Mouse (Mus musculus) kidney, embryonic 14.5 days (tissue): ENCODE results near the gene Abr. TPM values are rescaled to one million over a fixed set of nuclear protein-coding genes. Genes with fewer than 3 reads are reported as not detected.
A peak's percentile ranks its signal among the peaks of the same experiment; 100 is the strongest.

Source experiments
- ATAC-seq: fragments of 200-750 bp; cut with Nextera tagmentation; 2 replicates; pipeline ENCODE4 v1.8.0; 2017; ENCODE audit warnings: moderate number of reproducible peaks, mild to moderate bottlenecking, moderate TSS enrichment, moderate library complexity; ENCODE audit not compliant: low FRiP score, low TSS enrichment
- H3K27ac ChIP-seq: fragments of 300-500 bp; sonication (generic); 2 replicates; pipeline ENCODE4 v1.5.1; 2014; ENCODE audit warnings: low read depth, mild to moderate bottlenecking, low read length, moderate library complexity, mixed read lengths
- H3K27me3 ChIP-seq: fragments of 300-500 bp; sonication (generic); 2 replicates; pipeline ENCODE4 v1.6.1; 2014; ENCODE audit warnings: mild to moderate bottlenecking, low read length; ENCODE audit not compliant: control insufficient read depth, insufficient read depth
- H3K36me3 ChIP-seq: fragments of 300-500 bp; sonication (generic); 2 replicates; pipeline ENCODE4 v1.6.1; 2014; ENCODE audit warnings: low read length, mixed read lengths; ENCODE audit not compliant: control insufficient read depth, insufficient read depth
- H3K4me1 ChIP-seq: fragments of 300-500 bp; sonication (generic); 2 replicates; pipeline ENCODE4 v1.6.1; 2014; ENCODE audit warnings: low read length, mixed read lengths; ENCODE audit not compliant: control insufficient read depth, insufficient read depth
- H3K4me2 ChIP-seq: fragments of 300-500 bp; sonication (generic); replicated peaks from 2 replicates; pipeline ENCODE4 v1.6.1; 2014; ENCODE audit warnings: low read depth, mild to moderate bottlenecking, low read length
- H3K4me3 ChIP-seq: fragments of 300-500 bp; sonication (generic); 2 replicates; pipeline ENCODE4 v1.5.1; 2014; ENCODE audit warnings: mild to moderate bottlenecking, low read length
- H3K9ac ChIP-seq: fragments of 300-500 bp; sonication (generic); 2 replicates; pipeline ENCODE4 v1.6.1; 2014; ENCODE audit warnings: low read depth, mild to moderate bottlenecking, low read length, moderate library complexity
- H3K9me3 ChIP-seq: fragments of 300-500 bp; sonication (generic); 2 replicates; pipeline ENCODE4 v1.6.1; 2016; ENCODE audit warnings: low read length; ENCODE audit not compliant: control insufficient read depth
- WGBS: fragments of 180-500 bp; shearing (Covaris S2); extraction: QIAGEN DNeasy Blood & Tissue Kit; methylation state at CpG from one replicate; pipeline ENCODE4 v1.1.7; 2014; 5-methylcytosine and 5-hydroxymethylcytosine counted together
- polyA plus RNA-seq: library from polyadenylated mRNA; unstranded; fragments of >200 nt; fragmentation: Nextera tagmentation; extraction: Ambion mirVana; gene quantifications from 2 replicates; pipeline ENCODE4 v1.2.1, GENCODE M21; 2014

The Abr gene
- polyA plus RNA-seq: 31.8 and 57.7 TPM in 2 replicates

DNA sequence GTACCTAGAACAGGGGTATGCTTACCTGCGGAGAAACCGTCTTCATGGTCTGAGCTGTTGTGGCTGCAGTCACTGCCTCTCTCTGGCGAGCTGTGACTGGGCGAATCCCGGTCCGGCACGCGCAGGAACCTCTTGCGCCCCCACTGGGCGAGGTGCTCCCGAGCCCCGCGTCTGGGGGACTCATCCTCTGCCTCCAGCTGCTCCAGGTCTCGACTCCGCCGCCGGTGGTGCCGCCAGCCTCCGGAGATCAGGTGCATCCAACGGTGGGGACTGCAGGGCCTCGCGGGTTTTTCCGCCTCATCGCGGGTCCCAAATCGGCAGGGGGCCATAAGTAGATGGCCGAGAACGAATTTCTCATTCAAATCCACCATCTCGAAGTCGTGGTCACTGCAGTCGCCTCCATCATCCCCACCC lies at the start of gene Abr:
TSS of gene Abr (minus strand) at position 163 of the 414 bp plus-strand sequence.
- no peaks in the 10 kb centered on the region for H3K36me3 ChIP-seq
- 0 out of 2 replicates have a peak, but pooled peaks cover 5% of the 10 kb centered on the region for H3K27me3 ChIP-seq
- peak within 1 kb of the TSS; percentile 89 for H3K4me2 ChIP-seq
- peak within 1 kb of the TSS; percentile 78 for H3K27ac ChIP-seq
- ATAC-seq: peak; percentile 47
- H3K9ac ChIP-seq: peak within 1 kb of the TSS; percentile 75
- no peaks in the 10 kb centered on the region for H3K9me3 ChIP-seq
- H3K4me3 ChIP-seq: peak within 1 kb of the TSS; percentile 65
- peaks cover 12% of the 10 kb centered on the region; the same call in 1 of the 2 replicates for H3K4me1 ChIP-seq
- under 1% methylated on average over 31 of the region's 31 CpGs for WGBS

DNA sequence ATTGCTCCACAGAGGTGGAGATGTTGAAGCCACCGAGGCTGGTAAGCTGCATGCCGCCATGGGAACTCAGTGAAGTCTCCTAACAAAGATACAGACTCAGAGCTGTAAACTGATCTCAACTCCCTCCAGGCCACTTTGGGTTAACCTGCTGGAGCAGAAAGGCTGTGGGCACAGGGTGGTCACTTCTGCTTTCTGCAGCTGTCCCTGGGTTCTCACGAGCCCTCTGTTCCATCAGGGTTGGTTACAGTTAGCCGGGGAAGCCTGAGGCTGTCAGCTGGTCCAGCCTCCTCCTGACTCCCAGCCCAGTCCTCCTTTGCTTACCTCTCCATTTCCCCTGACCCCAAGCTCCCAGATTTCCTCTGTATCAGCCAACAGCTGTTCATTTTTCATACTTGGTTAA lies 45.7 kb upstream of the Abr start:
- WGBS: 17% methylated on average over 4 of the region's 4 CpGs
- no peak overlapping the region for H3K4me3 ChIP-seq
- peaks cover 37% of the 10 kb centered on the region for H3K27me3 ChIP-seq
- H3K4me1 ChIP-seq: peaks cover 11% of the 10 kb centered on the region
- no peak for ATAC-seq
- no peaks in the 10 kb centered on the region for H3K36me3 ChIP-seq
- H3K9me3 ChIP-seq: no peaks in the 10 kb centered on the region
- H3K27ac ChIP-seq: no peak overlapping the region
- no peak overlapping the region for H3K9ac ChIP-seq
- H3K4me2 ChIP-seq: no peak overlapping the region

DNA sequence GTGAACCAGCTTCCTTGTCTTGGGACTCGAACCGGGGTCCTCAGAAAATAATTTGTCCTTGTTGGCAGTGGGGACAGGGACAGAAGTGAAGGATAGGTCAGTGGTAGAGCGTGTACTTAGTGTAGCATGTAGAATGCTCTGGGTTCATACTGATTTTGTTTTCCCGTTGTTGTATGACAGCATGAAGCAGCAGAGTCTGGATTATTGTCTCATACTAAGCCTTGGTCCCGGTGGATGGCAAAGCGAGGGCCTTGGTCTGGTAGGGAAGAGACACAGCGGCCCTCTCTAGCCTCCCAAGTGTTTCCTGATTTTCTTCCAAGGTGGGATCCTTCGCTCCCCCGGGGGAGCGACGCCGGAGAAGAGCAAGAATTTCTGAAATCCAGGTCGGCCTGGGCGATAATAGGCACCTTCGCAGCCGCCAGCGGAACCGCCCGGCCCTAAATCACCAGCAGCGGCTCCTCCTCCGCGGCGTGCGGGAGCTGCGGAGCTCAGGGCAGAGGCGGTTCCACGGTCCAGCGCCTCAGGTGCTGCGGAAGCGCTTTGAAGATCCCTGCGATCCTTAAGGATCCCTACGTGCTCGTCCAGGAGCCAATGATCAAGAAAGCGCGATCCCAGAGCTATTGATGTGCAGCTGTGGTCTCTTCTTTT lies 44.0 kb upstream of the Abr start:
- H3K9me3 ChIP-seq: no peaks in the 10 kb centered on the region
- 8% methylated on average over 35 of the region's 35 CpGs for whole genome bisulfite sequencing
- H3K9ac ChIP-seq: peak overlapping the region; percentile 47; the same call in 1 of the 2 replicates
- H3K27me3 ChIP-seq: peaks cover 20% of the 10 kb centered on the region
- no peak for ATAC-seq
- no peaks in the 10 kb centered on the region for H3K36me3 ChIP-seq
- H3K4me3 ChIP-seq: peak overlapping the region; percentile 32
- H3K27ac ChIP-seq: no peak overlapping the region
- H3K4me1 ChIP-seq: peaks cover 5% of the 10 kb centered on the region
- peak overlapping the region; percentile 56 for H3K4me2 ChIP-seq

DNA sequence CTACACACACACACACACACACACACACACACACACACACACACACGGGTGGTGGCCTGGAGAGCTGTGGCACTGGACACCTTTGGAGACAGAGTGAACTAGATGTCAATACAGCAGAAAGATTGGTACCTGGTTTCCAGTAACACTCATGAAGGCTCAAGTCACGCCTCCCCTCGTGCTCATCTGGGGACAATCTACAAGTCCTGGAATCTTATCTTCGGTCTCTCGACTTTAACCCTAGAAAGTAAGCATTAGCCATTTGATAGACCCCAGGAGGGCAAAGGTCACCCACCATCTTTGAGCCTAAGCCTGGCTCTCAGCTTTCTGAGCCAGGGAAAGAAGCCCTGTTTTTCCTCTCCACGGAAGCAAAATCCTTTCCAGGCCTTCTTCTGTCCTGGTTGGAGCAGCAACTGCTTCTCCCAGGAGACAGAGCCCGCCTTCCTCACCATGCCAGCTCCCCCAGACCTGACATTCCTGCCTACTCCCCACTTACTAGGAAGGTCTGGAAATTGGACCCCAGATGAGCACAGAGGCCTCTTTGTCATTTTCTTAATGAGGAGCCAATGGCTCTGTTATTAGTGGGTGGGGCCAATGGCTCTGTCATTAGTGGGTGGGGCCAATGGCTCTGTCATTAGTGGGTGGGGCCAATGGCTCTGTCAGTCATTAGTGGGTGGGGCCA lies 39.8 kb upstream of the Abr start:
- peaks cover 6% of the 10 kb centered on the region for H3K27me3 ChIP-seq
- H3K4me3 ChIP-seq: no peak overlapping the region
- H3K9ac ChIP-seq: no peak overlapping the region
- no peak overlapping the region for H3K27ac ChIP-seq
- no peak overlapping the region for H3K4me2 ChIP-seq
- 64% methylated on average over 7 of the region's 7 CpGs for WGBS
- no peaks in the 10 kb centered on the region for H3K9me3 ChIP-seq
- H3K36me3 ChIP-seq: no peaks in the 10 kb centered on the region
- H3K4me1 ChIP-seq: peaks cover 18% of the 10 kb centered on the region
- ATAC-seq: no peak

DNA sequence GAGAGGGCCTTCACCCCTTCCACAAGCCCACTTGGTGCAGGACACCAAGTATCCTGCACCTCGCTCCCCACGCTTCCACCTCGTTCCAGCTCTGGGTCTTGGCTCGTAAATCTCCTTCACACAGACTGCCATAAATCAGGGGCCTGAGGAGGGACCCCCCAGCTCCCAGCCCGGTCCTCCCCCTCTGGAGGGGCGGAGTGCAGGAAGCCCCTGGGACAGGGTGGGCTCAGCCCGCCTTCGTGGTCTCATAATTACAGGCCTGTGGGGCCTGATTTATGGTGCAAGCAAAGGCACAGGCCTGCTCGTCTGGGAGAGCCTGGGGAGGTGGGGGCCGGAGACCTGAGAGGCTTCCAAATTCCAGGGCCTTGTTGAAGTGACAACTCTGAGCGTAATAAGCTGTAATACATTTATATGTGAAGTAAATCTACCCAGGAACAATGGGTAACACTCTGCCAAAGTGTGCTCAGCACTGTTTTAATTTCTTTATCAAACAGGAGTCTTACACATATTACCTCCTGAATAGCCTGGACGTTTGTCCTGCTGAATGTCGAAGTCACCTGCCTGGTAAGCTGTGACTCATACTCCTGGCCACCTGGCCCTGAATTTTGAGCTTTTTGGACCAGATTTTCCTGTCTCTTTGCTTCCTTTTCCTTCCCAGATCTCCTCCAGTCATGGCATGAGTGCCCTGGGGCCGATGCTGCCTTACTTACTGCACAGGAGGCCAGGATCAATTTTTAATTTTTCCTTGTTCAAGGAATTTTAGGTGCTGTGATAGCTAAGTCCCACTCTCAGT lies 37.2 kb upstream of the Abr start:
- Histone ChIP-seq H3K36me3 (no peaks in the 10 kb centered on the region), H3K9ac (no peak overlapping the region), H3K4me2 (no peak overlapping the region), H3K4me3 (no peak overlapping the region), H3K4me1 (peaks cover 13% of the 10 kb centered on the region; the same call in 1 of the 2 replicates), H3K9me3 (no peaks in the 10 kb centered on the region), H3K27ac (peak overlapping the region; percentile 47; the same call in 1 of the 2 replicates), H3K27me3 (no peaks in the 10 kb centered on the region; the same call in 1 of the 2 replicates)
- 13% methylated on average over 14 of the region's 14 CpGs for WGBS
- ATAC-seq: peak; percentile 94

DNA sequence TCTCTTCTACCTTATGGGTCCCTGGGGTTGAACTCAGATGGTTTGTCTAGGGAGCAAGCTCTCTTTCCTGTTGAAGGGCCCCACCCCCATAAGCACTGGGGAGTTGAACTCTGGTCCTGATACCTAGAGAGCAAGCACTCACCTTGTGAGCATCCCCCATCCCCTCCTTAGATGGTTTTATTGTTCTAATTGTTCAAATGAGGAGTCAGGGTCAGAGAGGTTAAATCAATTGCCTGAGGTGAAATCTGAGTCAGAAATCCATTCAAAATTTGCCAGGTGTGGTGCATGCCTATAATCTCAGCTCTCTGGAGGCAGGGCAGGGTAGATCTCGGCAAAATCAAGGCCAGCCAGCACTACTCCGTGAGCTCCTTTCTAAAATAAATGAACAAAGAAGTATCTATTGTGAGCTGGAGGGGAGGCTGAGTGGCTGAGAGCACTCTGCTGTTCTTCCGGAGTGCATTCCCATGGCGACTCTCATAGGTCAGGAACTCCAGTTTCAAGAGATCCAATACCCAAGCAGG lies 35.4 kb upstream of the Abr start:
- WGBS: 18% methylated on average over 4 of the region's 4 CpGs
- Histone ChIP-seq H3K4me3 (no peak overlapping the region), H3K27me3 (no peaks in the 10 kb centered on the region), H3K36me3 (no peaks in the 10 kb centered on the region), H3K4me2 (no peak overlapping the region), H3K4me1 (peaks cover 13% of the 10 kb centered on the region; the same call in 1 of the 2 replicates), H3K27ac (no peak overlapping the region), H3K9ac (no peak overlapping the region), H3K9me3 (no peaks in the 10 kb centered on the region)
- ATAC-seq: no peak

DNA sequence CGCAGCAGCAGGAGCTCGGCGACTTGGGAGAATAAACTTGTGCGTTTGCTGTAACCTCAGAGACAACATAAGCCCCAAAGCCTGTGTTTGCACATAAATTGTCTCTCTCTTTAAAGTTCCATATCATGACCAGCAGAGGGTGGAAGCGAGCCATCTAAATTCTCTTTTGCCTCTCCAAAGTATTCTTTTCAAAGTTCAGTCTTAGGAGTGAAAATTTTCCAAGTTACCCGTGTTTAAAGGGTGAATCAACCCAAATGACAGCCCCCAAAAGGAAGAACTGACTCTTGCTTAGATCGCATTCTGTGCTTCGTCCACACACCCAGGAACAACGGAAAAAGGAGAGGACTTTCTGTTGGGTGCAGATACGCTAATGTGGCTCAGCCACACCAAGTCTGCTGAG lies 33.0 kb upstream of the Abr start:
- WGBS: 6% methylated on average over 10 of the region's 10 CpGs
- Histone ChIP-seq H3K36me3 (no peaks in the 10 kb centered on the region), H3K4me2 (peak overlapping the region; percentile 21; the same call in 1 of the 2 replicates), H3K9ac (no peak overlapping the region), H3K4me1 (peaks cover 13% of the 10 kb centered on the region; the same call in 1 of the 2 replicates), H3K4me3 (no peak overlapping the region; the same call in 1 of the 2 replicates), H3K27me3 (no peaks in the 10 kb centered on the region), H3K9me3 (no peaks in the 10 kb centered on the region), H3K27ac (no peak overlapping the region)
- no peak for ATAC-seq

DNA sequence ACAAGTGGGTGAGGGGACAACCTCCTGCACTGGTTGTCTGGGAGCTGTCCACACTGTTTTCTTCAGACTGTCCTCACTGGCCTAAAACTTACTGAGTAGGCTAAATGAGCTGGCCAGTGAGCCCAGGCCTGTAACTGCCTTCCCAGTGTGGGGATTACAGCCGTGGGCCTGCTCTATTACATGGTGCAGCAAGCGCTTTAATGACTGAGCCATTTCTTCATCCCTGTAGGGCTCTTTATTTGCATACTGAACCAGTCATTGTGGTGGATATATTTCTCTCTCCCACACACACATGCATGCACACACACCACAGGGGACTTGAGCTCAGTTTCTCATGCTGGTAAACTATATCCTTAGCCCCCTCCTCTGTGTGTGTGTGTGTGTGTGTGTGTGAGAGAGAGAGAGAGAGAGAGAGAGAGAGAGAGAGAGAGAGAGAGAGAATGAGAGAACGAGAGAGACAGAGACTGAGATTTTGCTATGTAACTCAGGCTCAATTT lies 30.8 kb upstream of the Abr start:
- Histone ChIP-seq H3K4me3 (no peak overlapping the region), H3K9ac (no peak overlapping the region), H3K4me1 (no peaks in the 10 kb centered on the region), H3K27ac (no peak overlapping the region), H3K27me3 (no peaks in the 10 kb centered on the region), H3K4me2 (no peak overlapping the region), H3K36me3 (no peaks in the 10 kb centered on the region), H3K9me3 (no peaks in the 10 kb centered on the region)
- WGBS: 40% methylated on average over 3 of the region's 3 CpGs
- no peak for ATAC-seq
